ENCODE assay signal across 13 mouse cellular contexts in genomic region chr14:60630981-60631380, GRCm38 (mm10).
"Had no signal": no experiment of that assay in that cellular context is flagged by ENCODE, and none has a peak within 500 bp of the region (broad histone marks: within the 10 kb centered on the region; RNA-seq: fewer than 3 reads in every experiment).

No protein-coding gene starts in this region.

- DNase-seq: lung, adult 18-20 months; lung, embryonic 14.5 days; lung, postnatal 10 days; lung, postnatal 4 days; midbrain, embryonic 14.5 days; retina, postnatal 1 day; right cerebral cortex, adult 18-20 months; right cerebral cortex, postnatal 25 days; right cerebral cortex, postnatal 4 days; spleen, adult 18-20 months; thymus, adult 18-20 months; thymus, postnatal 14 days; thymus, postnatal 36 days had no signal
